Mouse (Mus musculus): ENCODE results near the gene Nek6.

GRCm38 (mm10) chr2:38610161-38610560 lies 98.7 kb downstream of the Nek6 start:
- TF ChIP-seq CTCF (IDR thresholded peaks at IDR 0.05; ENCODE audit: low read depth), result no peak
- no peak for TF ChIP-seq EP300 (IDR thresholded peaks at IDR 0.05; ENCODE audit: low read depth)

Data from liver, embryonic 14.5 days (tissue).